Mouse (Mus musculus) embryonic facial prominence, embryonic 14.5 days (tissue): ENCODE results near the gene Slc39a10. TPM values are rescaled to one million over a fixed set of nuclear protein-coding genes. Genes with fewer than 3 reads are reported as not detected.

Source experiments
- ATAC-seq: fragments of 200-750 bp; cut with Nextera tagmentation; 2 replicates; pipeline ENCODE4 v1.8.0; 2017; ENCODE audit warnings: low read depth, moderate number of reproducible peaks, moderate TSS enrichment
- DNase-seq: peaks from one replicate; pipeline ENCODE4 v3.0.0-alpha.2; 2015; ENCODE audit warnings: low spot score
- H3K27ac ChIP-seq: fragments of 300-500 bp; sonication (generic); replicated peaks from 2 replicates; pipeline ENCODE4 v1.5.1; 2014; ENCODE audit warnings: low read depth, mild to moderate bottlenecking, low read length, moderate library complexity
- H3K27me3 ChIP-seq: fragments of 300-500 bp; sonication (generic); replicated peaks from 2 replicates; pipeline ENCODE4 v1.6.1; 2014; ENCODE audit warnings: low read length; ENCODE audit not compliant: control insufficient read depth, insufficient read depth
- H3K36me3 ChIP-seq: fragments of 300-500 bp; sonication (generic); 2 replicates; pipeline ENCODE4 v1.6.1; 2014; ENCODE audit warnings: low read length, mixed read lengths; ENCODE audit not compliant: control insufficient read depth, insufficient read depth
- H3K4me1 ChIP-seq: fragments of 300-500 bp; sonication (generic); 2 replicates; pipeline ENCODE4 v1.6.1; 2014; ENCODE audit warnings: antibody characterized with exemption, low read length; ENCODE audit not compliant: control insufficient read depth, insufficient read depth
- H3K4me2 ChIP-seq: fragments of 300-500 bp; sonication (generic); 2 replicates; pipeline ENCODE4 v1.6.1; 2014; ENCODE audit warnings: low read depth, mild to moderate bottlenecking, low read length, moderate library complexity, mixed read lengths
- H3K4me3 ChIP-seq: fragments of 300-500 bp; sonication (generic); 2 replicates; pipeline ENCODE4 v1.5.1; 2014; ENCODE audit warnings: low read depth, mild to moderate bottlenecking, low read length
- H3K9ac ChIP-seq: fragments of 300-500 bp; sonication (generic); 2 replicates; pipeline ENCODE4 v1.6.1; 2014; ENCODE audit warnings: low read depth, mild to moderate bottlenecking, low read length, moderate library complexity, mixed read lengths
- H3K9me3 ChIP-seq: fragments of 300-500 bp; sonication (generic); 2 replicates; pipeline ENCODE4 v1.6.1; 2016; ENCODE audit warnings: low read length; ENCODE audit not compliant: control insufficient read depth
- WGBS: fragments of 180-500 bp; shearing (Covaris S2); extraction: QIAGEN DNeasy Blood & Tissue Kit; methylation state at CpG from one replicate; pipeline ENCODE4 v1.1.7; 2014; 5-methylcytosine and 5-hydroxymethylcytosine counted together
- polyA plus RNA-seq: library from polyadenylated mRNA; unstranded; fragments of >200 nt; fragmentation: Nextera tagmentation; extraction: Ambion mirVana; gene quantifications from 2 replicates; pipeline ENCODE4 v1.2.1, GENCODE M21; 2014

Slc39a10 gene
- 49.9 and 54.6 TPM in 2 replicates for polyA plus RNA-seq

DNA sequence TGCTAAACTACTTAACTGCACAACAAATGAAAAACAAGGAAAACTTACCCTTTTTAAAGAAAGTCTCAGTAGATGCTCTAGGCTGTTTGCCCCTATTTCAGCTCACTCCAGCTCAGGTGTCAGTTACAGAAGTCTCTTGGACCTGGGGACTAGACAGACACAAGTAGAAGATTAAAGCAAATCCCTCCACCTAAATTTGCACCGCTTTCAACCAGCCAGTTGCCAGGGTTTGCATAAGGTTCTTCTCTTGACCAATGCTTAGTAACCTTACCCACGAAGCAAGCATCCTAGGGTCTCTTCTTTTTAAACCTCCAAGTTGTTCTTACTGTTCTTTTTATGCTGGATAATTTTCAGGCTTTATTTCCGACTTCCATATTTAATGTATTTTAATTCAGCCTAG, at the start of gene Slc39a10:
Gene Slc39a10, minus strand, starts transcription at position 101 of the 400 bp plus-strand sequence.
- Histone ChIP-seq H3K4me3 (no peak within 1 kb of the TSS), H3K9ac (no peak within 1 kb of the TSS), H3K9me3 (no peaks in the 10 kb centered on the region), H3K27me3 (no peaks in the 10 kb centered on the region), H3K4me2 (no peak within 1 kb of the TSS), H3K27ac (no peak within 1 kb of the TSS), H3K36me3 (no peaks in the 10 kb centered on the region), H3K4me1 (peaks cover 3% of the 10 kb centered on the region; the same call in 1 of the 2 replicates)
- no peak for DNase-seq
- ATAC-seq, result no peak
- WGBS, result 58% methylated on average over 3 of the region's 3 CpGs

- ATAC-seq, result no peak
These were observed 46.6 kb upstream of the Slc39a10 start for GRCm38 (mm10) chr1:46939295-46939694.

DNA sequence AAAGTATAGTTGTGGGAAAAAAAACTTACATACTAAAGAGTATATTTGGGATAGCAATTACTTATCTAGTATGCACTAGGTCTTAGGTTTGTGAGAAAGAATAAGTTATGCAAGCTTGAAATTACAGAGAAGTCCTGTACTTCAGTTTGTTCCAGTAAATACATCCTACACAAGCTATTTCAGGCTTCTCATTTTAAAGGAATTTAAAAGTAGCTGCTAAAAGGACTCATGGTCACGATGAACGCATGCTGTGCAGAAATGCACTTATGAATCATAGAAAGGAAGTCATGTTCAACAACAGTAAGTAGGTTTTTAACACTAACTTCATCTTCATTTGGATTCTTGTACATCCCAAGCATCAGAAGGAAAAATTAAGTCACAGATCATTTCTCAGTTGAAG, 45.0 kb upstream of the Slc39a10 start:
- no peaks in the 10 kb centered on the region for H3K4me1 ChIP-seq
- ATAC-seq (no peak), DNase-seq (no peak)
- no peak overlapping the region for H3K4me2 ChIP-seq
- no peak overlapping the region for H3K27ac ChIP-seq
- no peaks in the 10 kb centered on the region for H3K27me3 ChIP-seq
- no peak overlapping the region for H3K4me3 ChIP-seq
- no peak overlapping the region for H3K9ac ChIP-seq
- H3K9me3 ChIP-seq, result no peaks in the 10 kb centered on the region
- 74% methylated on average over 2 of the region's 2 CpGs for WGBS
- H3K36me3 ChIP-seq, result no peaks in the 10 kb centered on the region

More at GRCm38 (mm10) chr1:46939295-46939694, 46.6 kb upstream of the Slc39a10 start:
- Histone ChIP-seq H3K27ac (no peak overlapping the region), H3K27me3 (no peaks in the 10 kb centered on the region), H3K36me3 (no peaks in the 10 kb centered on the region), H3K9me3 (no peaks in the 10 kb centered on the region), H3K4me3 (no peak overlapping the region), H3K9ac (no peak overlapping the region), H3K4me1 (no peaks in the 10 kb centered on the region), H3K4me2 (no peak overlapping the region)
- WGBS, result 91% methylated on average over 2 of the region's 2 CpGs
- no peak for DNase-seq

DNA sequence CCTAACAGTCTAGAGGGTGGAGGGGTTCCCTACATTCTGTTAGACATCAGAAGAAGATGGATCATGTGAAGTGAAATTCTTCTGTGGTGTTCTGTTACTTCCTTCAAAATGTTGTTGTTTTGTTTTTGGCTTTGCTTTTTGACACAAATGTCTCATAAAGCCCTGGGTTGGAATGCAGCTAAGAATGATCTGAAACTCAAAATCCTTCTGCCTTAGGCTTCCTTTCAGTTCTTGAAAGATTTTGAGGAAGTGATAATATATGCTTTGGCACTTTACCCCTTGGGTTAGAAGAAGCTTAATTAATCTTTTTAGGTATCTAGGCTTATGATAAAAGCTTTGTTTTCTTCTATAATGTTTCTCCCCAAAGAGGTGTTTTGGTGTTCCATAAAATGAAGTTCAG, 34.5 kb upstream of the Slc39a10 start:
- Histone ChIP-seq H3K36me3 (no peaks in the 10 kb centered on the region), H3K9me3 (no peaks in the 10 kb centered on the region), H3K27ac (no peak overlapping the region), H3K27me3 (no peaks in the 10 kb centered on the region), H3K4me2 (no peak overlapping the region), H3K4me3 (no peak overlapping the region), H3K4me1 (no peaks in the 10 kb centered on the region), H3K9ac (no peak overlapping the region)
- ATAC-seq (no peak), DNase-seq (no peak)

DNA sequence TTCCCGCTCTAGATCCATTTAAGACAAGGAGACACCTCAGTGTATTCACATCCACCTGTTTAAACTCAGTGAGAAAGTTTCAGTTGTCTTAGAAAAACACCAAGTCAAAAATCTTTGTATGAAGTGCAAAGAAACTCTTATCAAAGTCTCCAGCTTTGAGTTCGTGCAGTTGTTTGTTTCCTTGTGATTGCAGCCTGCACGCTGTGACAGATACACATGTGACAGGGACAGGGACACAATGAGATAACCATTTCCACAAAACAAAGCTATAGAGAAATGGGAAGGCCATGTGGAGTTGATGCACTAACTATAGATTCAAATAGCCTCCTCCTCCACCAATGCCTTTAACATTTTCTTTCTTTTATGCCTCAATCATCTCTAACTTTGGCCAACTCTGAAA, 33.6 kb upstream of the Slc39a10 start:
- no peak overlapping the region for H3K4me3 ChIP-seq
- H3K9me3 ChIP-seq, result no peaks in the 10 kb centered on the region
- no peak overlapping the region for H3K9ac ChIP-seq
- no peaks in the 10 kb centered on the region for H3K27me3 ChIP-seq
- H3K4me2 ChIP-seq, result no peak overlapping the region
- H3K4me1 ChIP-seq, result no peaks in the 10 kb centered on the region
- DNase-seq (no peak), ATAC-seq (no peak)
- 88% methylated on average over 3 of the region's 3 CpGs for WGBS
- H3K27ac ChIP-seq, result no peak overlapping the region
- no peaks in the 10 kb centered on the region for H3K36me3 ChIP-seq

- Histone ChIP-seq H3K4me3 (no peak overlapping the region), H3K4me1 (no peaks in the 10 kb centered on the region), H3K36me3 (no peaks in the 10 kb centered on the region), H3K9me3 (no peaks in the 10 kb centered on the region), H3K4me2 (no peak overlapping the region), H3K27ac (no peak overlapping the region), H3K27me3 (no peaks in the 10 kb centered on the region), H3K9ac (no peak overlapping the region)
- no peak for ATAC-seq
- no peak for DNase-seq
These were observed 32.3 kb upstream of the Slc39a10 start for GRCm38 (mm10) chr1:46924992-46925391.

DNA sequence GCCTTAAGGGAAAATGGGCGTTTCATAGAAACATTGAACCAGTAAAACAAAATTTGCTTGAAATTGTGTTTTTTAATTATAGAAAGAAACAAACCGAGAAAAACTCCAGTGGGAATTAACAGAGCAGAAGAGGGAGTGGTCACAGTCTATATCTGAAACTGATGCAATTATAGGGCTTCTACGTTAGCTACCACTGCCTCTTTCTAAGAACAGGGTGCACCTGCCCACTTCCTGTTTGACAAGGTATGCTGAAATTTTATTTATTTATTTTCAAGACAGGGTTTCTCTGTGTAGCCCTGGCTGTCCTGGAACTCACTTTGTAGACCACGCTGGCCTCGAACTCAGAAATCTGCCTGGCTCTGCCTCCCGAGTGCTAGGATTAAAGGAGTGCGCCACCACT, 30.3 kb upstream of the Slc39a10 start:
- Histone ChIP-seq H3K9me3 (no peaks in the 10 kb centered on the region), H3K27me3 (no peaks in the 10 kb centered on the region), H3K4me3 (no peak overlapping the region), H3K4me1 (no peaks in the 10 kb centered on the region), H3K27ac (no peak overlapping the region), H3K9ac (no peak overlapping the region), H3K4me2 (no peak overlapping the region), H3K36me3 (no peaks in the 10 kb centered on the region)
- 83% methylated on average over 7 of the region's 7 CpGs for WGBS
- DNase-seq (no peak), ATAC-seq (no peak)

GRCm38 (mm10) chr1:46921630-46922029, 29.0 kb upstream of the Slc39a10 start:
- Histone ChIP-seq H3K4me2 (no peak overlapping the region), H3K27me3 (no peaks in the 10 kb centered on the region), H3K4me1 (no peaks in the 10 kb centered on the region), H3K27ac (no peak overlapping the region), H3K4me3 (no peak overlapping the region), H3K9me3 (no peaks in the 10 kb centered on the region), H3K36me3 (no peaks in the 10 kb centered on the region), H3K9ac (no peak overlapping the region)
- no peak for DNase-seq
- no peak for ATAC-seq

GRCm38 (mm10) chr1:46916237-46916636, 23.6 kb upstream of the Slc39a10 start:
- Histone ChIP-seq H3K9me3 (peaks cover 5% of the 10 kb centered on the region), H3K27ac (no peak overlapping the region), H3K4me1 (no peaks in the 10 kb centered on the region), H3K36me3 (no peaks in the 10 kb centered on the region), H3K4me3 (no peak overlapping the region), H3K27me3 (no peaks in the 10 kb centered on the region), H3K4me2 (no peak overlapping the region), H3K9ac (no peak overlapping the region)
- DNase-seq (no peak), ATAC-seq (no peak)
